Mouse (Mus musculus): Measurements from ENCODE around the gene Slc9a5.

GRCm38 (mm10) chr8:105339886-105340635 is 8.6 kb upstream of the Slc9a5 start:
- TF ChIP-seq CTCF (IDR thresholded peaks at IDR 0.05; ENCODE audit: control insufficient read depth, insufficient read depth, insufficient replicate concordance, low read depth, low read length) (no peak), POLR2A (IDR thresholded peaks at IDR 0.05; ENCODE audit: control insufficient read depth, low read depth, low read length) (no peak)
